Mouse (Mus musculus) intestine, postnatal 0 days (tissue): ENCODE measurements around the gene Setd7. TPM values are rescaled to one million over a fixed set of nuclear protein-coding genes. Genes with fewer than 3 reads are reported as not detected.

Experiments
- ATAC-seq: fragments of 200-750 bp; cut with Nextera tagmentation; 2 replicates; pipeline ENCODE4 v1.8.0; 2017; ENCODE audit warnings: mild to moderate bottlenecking, moderate TSS enrichment, moderate library complexity
- H3K27ac ChIP-seq: fragments of 300-500 bp; sonication (generic); 2 replicates; pipeline ENCODE4 v1.5.1; 2014; ENCODE audit warnings: mild to moderate bottlenecking, low read depth, low read length, moderate library complexity
- H3K27me3 ChIP-seq: fragments of 300-500 bp; sonication (generic); replicated peaks from 2 replicates; pipeline ENCODE4 v1.6.1; 2014; ENCODE audit warnings: low read length, mixed read lengths; ENCODE audit not compliant: control insufficient read depth, insufficient read depth
- H3K36me3 ChIP-seq: fragments of 300-500 bp; sonication (generic); 2 replicates; pipeline ENCODE4 v1.6.1; 2014; ENCODE audit warnings: mild to moderate bottlenecking, moderate library complexity; ENCODE audit not compliant: control insufficient read depth, insufficient read depth
- H3K4me1 ChIP-seq: fragments of 300-500 bp; sonication (generic); replicated peaks from 2 replicates; pipeline ENCODE4 v1.6.1; 2014; ENCODE audit warnings: antibody characterized with exemption, low read length, mixed read lengths; ENCODE audit not compliant: control insufficient read depth, insufficient read depth
- H3K4me2 ChIP-seq: fragments of 300-500 bp; sonication (generic); replicated peaks from 2 replicates; pipeline ENCODE4 v1.6.1; 2014; ENCODE audit warnings: low read depth, mild to moderate bottlenecking, moderate library complexity
- H3K4me3 ChIP-seq: fragments of 300-500 bp; sonication (generic); 2 replicates; pipeline ENCODE4 v1.5.1; 2014; ENCODE audit warnings: low read depth, low read length
- H3K9ac ChIP-seq: fragments of 300-500 bp; sonication (generic); 2 replicates; pipeline ENCODE4 v1.6.1; 2014; ENCODE audit warnings: mild to moderate bottlenecking, low read depth, low read length
- H3K9me3 ChIP-seq: fragments of 300-500 bp; sonication (generic); 2 replicates; pipeline ENCODE4 v1.6.1; 2016; ENCODE audit warnings: mixed run types; ENCODE audit not compliant: control insufficient read depth
- CTCF ChIP-seq: sonication (generic); IDR thresholded peaks from 2 replicates; pipeline ENCODE4 v1.5.1; 2016; ENCODE audit warnings: low read depth, mild to moderate bottlenecking, control low read depth, antibody characterized with exemption, moderate library complexity
- WGBS: fragments of 180-500 bp; shearing (Covaris S2); extraction: QIAGEN DNeasy Blood & Tissue Kit; methylation state at CpG from one replicate; pipeline ENCODE4 v1.1.7; 2014; 5-methylcytosine and 5-hydroxymethylcytosine counted together
- polyA plus RNA-seq: library from polyadenylated mRNA; unstranded; fragments of >200 nt; fragmentation: Nextera tagmentation; extraction: Ambion mirVana; gene quantifications from 2 replicates; pipeline ENCODE4 v1.2.1, GENCODE M21; 2015

The Setd7 gene
- polyA plus RNA-seq, 1 experiment from 2014 or later = 1.6 TPM

- no peak for TF ChIP-seq CTCF
- Histone ChIP-seq H3K4me1 (no peaks in the 10 kb centered on the region), H3K9ac (no peak overlapping the region), H3K36me3 (peaks cover 16% of the 10 kb centered on the region), H3K27ac (no peak overlapping the region), H3K4me3 (no peak overlapping the region), H3K9me3 (no peaks in the 10 kb centered on the region), H3K4me2 (no peak overlapping the region), H3K27me3 (no peaks in the 10 kb centered on the region)
- 54% methylated on average over 2 of the region's 2 CpGs for WGBS
- ATAC-seq = no peak
Observed at GRCm38 (mm10) chr3:51494466-51494865, 66.2 kb downstream of the Setd7 start.

- TF ChIP-seq CTCF = no peak
- no peaks in the 10 kb centered on the region for H3K27me3 ChIP-seq
- no peak overlapping the region for H3K4me2 ChIP-seq
- H3K27ac ChIP-seq = no peak overlapping the region
- no peak overlapping the region for H3K4me3 ChIP-seq
- no peaks in the 10 kb centered on the region for H3K9me3 ChIP-seq
- peaks cover 16% of the 10 kb centered on the region for H3K36me3 ChIP-seq
- 68% methylated on average over 13 of the region's 13 CpGs for whole genome bisulfite sequencing
- no peaks in the 10 kb centered on the region for H3K4me1 ChIP-seq
- no peak overlapping the region for H3K9ac ChIP-seq
- ATAC-seq = no peak
Observed at GRCm38 (mm10) chr3:51493272-51493838, 67.3 kb downstream of the Setd7 start.

- Histone ChIP-seq H3K36me3 (peaks cover 16% of the 10 kb centered on the region), H3K27ac (no peak overlapping the region), H3K4me3 (no peak overlapping the region), H3K4me2 (no peak overlapping the region), H3K27me3 (no peaks in the 10 kb centered on the region), H3K9ac (no peak overlapping the region), H3K9me3 (no peaks in the 10 kb centered on the region), H3K4me1 (no peaks in the 10 kb centered on the region)
- TF ChIP-seq CTCF = no peak
- WGBS = 83% methylated on average over 7 of the region's 7 CpGs
- no peak for ATAC-seq
Observed at GRCm38 (mm10) chr3:51490088-51490753, 70.5 kb downstream of the Setd7 start.

GRCm38 (mm10) chr3:51486491-51487195, 74.0 kb downstream of the Setd7 start:
- ATAC-seq = no peak
- WGBS = 87% methylated on average over 4 of the region's 4 CpGs
- Histone ChIP-seq H3K4me3 (no peak overlapping the region), H3K9ac (no peak overlapping the region), H3K9me3 (no peaks in the 10 kb centered on the region), H3K36me3 (no peaks in the 10 kb centered on the region), H3K27ac (no peak overlapping the region), H3K4me2 (no peak overlapping the region), H3K4me1 (no peaks in the 10 kb centered on the region), H3K27me3 (no peaks in the 10 kb centered on the region)
- no peak for TF ChIP-seq CTCF

- Histone ChIP-seq H3K4me1 (no peaks in the 10 kb centered on the region), H3K9me3 (no peaks in the 10 kb centered on the region), H3K27me3 (no peaks in the 10 kb centered on the region), H3K27ac (no peak overlapping the region), H3K4me3 (peak overlapping the region; percentile 91), H3K9ac (no peak overlapping the region), H3K4me2 (peak overlapping the region; percentile 78), H3K36me3 (no peaks in the 10 kb centered on the region)
- 24% methylated on average over 4 of the region's 4 CpGs for WGBS
- TF ChIP-seq CTCF = no peak
- ATAC-seq = no peak
Observed at GRCm38 (mm10) chr3:51485347-51485746, 75.3 kb downstream of the Setd7 start.

GRCm38 (mm10) chr3:51484370-51484769, 76.3 kb downstream of the Setd7 start:
- Histone ChIP-seq H3K9ac (peak overlapping the region; percentile 70), H3K4me2 (peak overlapping the region; percentile 78), H3K27me3 (no peaks in the 10 kb centered on the region), H3K27ac (peak overlapping the region; percentile 85), H3K9me3 (no peaks in the 10 kb centered on the region), H3K36me3 (no peaks in the 10 kb centered on the region), H3K4me3 (peak overlapping the region; percentile 91), H3K4me1 (no peaks in the 10 kb centered on the region)
- no peak for TF ChIP-seq CTCF
- peak; percentile 24; the same call in 1 of the 2 replicates for ATAC-seq
- WGBS = under 1% methylated on average over 33 of the region's 33 CpGs
